Comparison of ENCODE assay signal across 8 mouse cellular contexts in genomic region chr9:110408099-110408773, GRCm38 (mm10). TPM values are rescaled to one million over a fixed set of nuclear protein-coding genes. Genes with fewer than 3 reads are reported as not detected.
DNase-seq lines count a peak whose midpoint lies in the region; ATAC-seq lines count a peak whose summit lies in the region.

Ptpn23 (minus strand) TSS chr9:110408213.

- H3K36me3 ChIP-seq in hindbrain, embryonic 15.5 days: 0 out of 2 replicates have a peak, but pooled peaks cover 3% of the 10 kb centered on the region

- peak within 1 kb of the TSS; percentile 86 for H3K27ac ChIP-seq in hindbrain, embryonic 15.5 days (replicated peaks)

- H3K4me2 ChIP-seq in hindbrain, embryonic 15.5 days: peak within 1 kb of the TSS; percentile 89

- peaks cover 25% of the 10 kb centered on the region for H3K4me1 ChIP-seq in hindbrain, embryonic 15.5 days (replicated peaks)

- peak; percentile 96 for ATAC-seq in hindbrain, embryonic 15.5 days (ENCODE audit: low FRiP score, low read depth)

- no peaks in the 10 kb centered on the region for H3K27me3 ChIP-seq in hindbrain, embryonic 15.5 days

- under 1% methylated on average over 39 of the region's 39 CpGs for WGBS in hindbrain, embryonic 15.5 days

- peak within 1 kb of the TSS; percentile 75 for H3K4me3 ChIP-seq in hindbrain, embryonic 15.5 days

- no peaks in the 10 kb centered on the region for H3K9me3 ChIP-seq in hindbrain, embryonic 15.5 days

- peak; percentile 92 for DNase-seq in T-cell, adult 2 months (ENCODE audit: low spot score)
- peak; percentile 92 to 96 for DNase-seq in cerebellum, postnatal 36 days
- DNase-seq in frontal cortex, postnatal 36 days (ENCODE audit: low spot score in 2 of 2): peak; percentile 91 to 92
- DNase-seq in left cerebral cortex, adult 11 months (ENCODE audit: low spot score): peak; percentile 86
- peak; percentile 96 to 97 for DNase-seq in lung, postnatal 4 days
- DNase-seq in retina, postnatal 7 days (ENCODE audit: low read depth, low spot score): peak; percentile 100
- DNase-seq in urinary bladder, adult 2 months (ENCODE audit: low spot score): peak; percentile 88

- H3K9ac ChIP-seq in hindbrain, embryonic 15.5 days: peak within 1 kb of the TSS; percentile 87

RNA-seq across cellular contexts. Expression of gene Ptpn23, which starts in this region (rescaled TPM):
- 24.0 and 24.4 TPM in 2 replicates for polyA plus RNA-seq in hindbrain, embryonic 15.5 days (2015; fragmentation: Nextera tagmentation; extraction: Ambion mirVana)
- 11.6 and 24.7 TPM in 2 replicates for polyA plus RNA-seq in urinary bladder, adult 2 months (2012; rRNA removed)

Comparison
In these comparisons a context has a peak if more than half of its experiments do, and no peak if none do; other contexts are left out.
1. Peak in every context shown above with its lines: DNase-seq, ATAC-seq, H3K4me3 ChIP-seq and H3K27ac ChIP-seq.